Mouse (Mus musculus) right cerebral cortex, postnatal 10 days (tissue): ENCODE data around the gene Lgals3.

Experiments
- DNase-seq, 2 experiments: peaks; one replicate each; pipeline ENCODE4 v3.0.0; 2021; ENCODE audit warnings: low spot score in 2 of 2

Gene Lgals3

DNA sequence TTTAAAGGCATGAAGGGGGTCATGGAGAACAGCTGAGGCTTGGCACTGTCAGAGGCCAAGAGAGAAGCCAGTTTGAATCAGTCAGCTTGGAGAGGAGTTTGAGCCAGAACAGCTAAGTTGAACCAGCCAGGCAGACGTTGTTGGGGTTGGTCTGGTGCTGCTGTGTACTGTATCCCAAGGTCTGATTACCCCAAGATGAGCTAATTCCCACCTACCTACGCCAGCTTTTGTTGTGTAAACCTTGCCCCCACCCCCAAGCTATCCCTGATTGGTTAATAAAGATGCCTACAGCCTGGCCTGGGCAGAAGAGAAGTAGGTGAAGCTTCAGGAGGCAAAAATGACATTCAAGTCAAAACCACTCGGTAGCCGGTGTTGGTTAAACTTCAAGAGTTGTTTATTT lies 54.9 kb downstream of the Lgals3 start:
- no peak for DNase-seq

DNA sequence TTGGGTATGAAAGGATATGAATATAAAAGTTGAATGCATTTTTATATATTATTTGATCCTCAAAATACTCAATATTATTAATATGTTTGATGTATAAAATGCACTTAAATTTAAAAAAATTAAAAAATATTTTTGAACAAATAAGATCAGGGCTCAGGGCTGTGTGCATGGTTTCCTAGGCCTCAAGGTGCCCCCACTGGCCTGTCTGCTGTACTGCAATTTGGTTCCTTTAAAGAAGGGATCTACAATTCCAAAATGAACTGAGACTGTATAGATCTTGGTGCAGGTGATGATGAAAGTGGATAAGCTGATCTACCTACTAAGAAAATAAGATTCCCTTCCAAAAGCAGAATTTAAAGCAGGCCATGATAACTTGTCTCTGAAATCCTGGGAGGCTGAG lies 65.4 kb downstream of the Lgals3 start:
- no peak for DNase-seq
